Mouse (Mus musculus): ENCODE results near the gene Olfml1. TPM values are rescaled to one million over a fixed set of nuclear protein-coding genes. Genes with fewer than 3 reads are reported as not detected.

Olfml1 gene
- polyA plus RNA-seq, 1 experiment from 2014 or later = 8.5 TPM

DNA sequence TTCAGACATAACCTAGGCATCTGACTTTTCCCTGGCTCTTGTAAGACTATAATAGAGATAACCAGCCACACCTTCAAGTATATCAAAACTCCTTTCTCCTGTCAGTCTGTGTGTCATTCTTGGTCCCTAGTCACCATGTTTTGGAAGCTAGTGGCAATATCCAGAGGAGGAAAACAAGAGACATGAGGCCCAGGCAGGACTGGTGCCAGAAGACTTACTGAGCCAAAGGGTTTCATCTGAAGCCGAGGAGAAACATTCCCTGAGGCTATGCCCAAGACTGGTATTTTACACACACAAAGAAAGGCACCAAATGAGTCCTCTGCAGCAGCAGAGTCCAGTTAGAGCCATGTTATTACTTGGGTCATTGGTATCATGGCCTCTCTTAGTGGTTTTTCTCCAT, 22.2 kb upstream of the Olfml1 start:
- Histone ChIP-seq H3K9ac (ENCODE audit: low read length) (no peak overlapping the region), H3K4me1 (ENCODE audit: control insufficient read depth, insufficient read depth, low read length) (no peaks in the 10 kb centered on the region), H3K36me3 (ENCODE audit: control insufficient read depth, insufficient read depth, low read length) (no peaks in the 10 kb centered on the region), H3K4me2 (ENCODE audit: low read depth) (no peak overlapping the region), H3K9me3 (ENCODE audit: control insufficient read depth, low read length) (no peaks in the 10 kb centered on the region), H3K27me3 (ENCODE audit: control insufficient read depth, insufficient read depth, low read length) (no peaks in the 10 kb centered on the region), H3K27ac (ENCODE audit: low read depth, low read length) (no peak overlapping the region), H3K4me3 (ENCODE audit: low read depth, low read length) (no peak overlapping the region)
- no peak for ATAC-seq (ENCODE audit: insufficient read depth, low FRiP score, low TSS enrichment)
- 78% methylated on average over 1 of the region's 1 CpGs for WGBS
- no peak for DNase-seq (ENCODE audit: low spot score)

DNA sequence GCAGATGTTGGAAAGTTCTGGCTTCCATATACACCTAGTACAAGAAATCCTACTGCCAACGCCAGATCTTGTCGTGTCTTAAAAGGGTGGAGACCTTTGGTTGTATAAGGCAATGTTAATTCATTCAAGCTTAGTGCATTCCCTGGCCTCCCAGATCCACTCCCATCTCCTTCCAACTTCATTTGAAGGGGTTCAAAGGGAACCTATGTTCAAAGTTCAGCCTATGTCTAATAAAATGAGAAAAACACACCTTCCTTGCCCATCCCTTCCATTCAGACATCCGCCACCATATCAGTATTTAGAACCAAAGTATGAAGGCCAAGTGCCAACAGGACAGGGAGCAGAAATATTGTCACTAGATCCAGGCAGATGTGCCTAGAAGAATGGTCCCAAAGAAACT, 19.4 kb upstream of the Olfml1 start:
- ATAC-seq (ENCODE audit: insufficient read depth, low FRiP score, low TSS enrichment) (no peak), DNase-seq (ENCODE audit: low spot score) (no peak)
- Histone ChIP-seq H3K9me3 (ENCODE audit: control insufficient read depth, low read length) (no peaks in the 10 kb centered on the region), H3K4me3 (ENCODE audit: low read depth, low read length) (no peak overlapping the region), H3K4me2 (ENCODE audit: low read depth) (no peak overlapping the region), H3K27ac (ENCODE audit: low read depth, low read length) (no peak overlapping the region), H3K27me3 (ENCODE audit: control insufficient read depth, insufficient read depth, low read length) (no peaks in the 10 kb centered on the region), H3K4me1 (ENCODE audit: control insufficient read depth, insufficient read depth, low read length) (no peaks in the 10 kb centered on the region), H3K36me3 (ENCODE audit: control insufficient read depth, insufficient read depth, low read length) (no peaks in the 10 kb centered on the region), H3K9ac (ENCODE audit: low read length) (no peak overlapping the region)
- WGBS = 95% methylated on average over 3 of the region's 3 CpGs

DNA sequence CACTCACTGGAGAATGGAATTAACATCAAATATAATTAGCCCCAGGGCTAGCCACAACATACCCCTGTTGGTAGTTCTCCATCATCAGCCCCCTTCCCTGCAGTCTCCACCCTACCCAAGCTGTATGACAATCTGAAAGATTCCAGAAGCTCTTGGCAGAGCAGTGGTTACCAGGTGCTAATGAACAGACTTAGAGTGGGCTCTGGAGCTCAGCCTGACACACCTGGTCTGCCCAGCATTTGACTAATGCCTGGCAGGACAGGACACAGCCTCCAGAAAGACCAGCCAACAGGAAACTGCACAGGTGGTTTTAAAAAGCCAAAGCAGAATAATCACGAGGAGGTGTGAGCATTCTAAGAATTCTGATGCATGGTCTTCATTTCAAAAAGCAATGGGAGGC, 13.8 kb upstream of the Olfml1 start:
- no peak overlapping the region for H3K4me2 ChIP-seq (ENCODE audit: low read depth)
- no peaks in the 10 kb centered on the region for H3K27me3 ChIP-seq (ENCODE audit: control insufficient read depth, insufficient read depth, low read length)
- no peak overlapping the region for H3K9ac ChIP-seq (ENCODE audit: low read length)
- H3K9me3 ChIP-seq (ENCODE audit: control insufficient read depth, low read length) = no peaks in the 10 kb centered on the region
- H3K27ac ChIP-seq (ENCODE audit: low read depth, low read length) = no peak overlapping the region
- H3K4me3 ChIP-seq (ENCODE audit: low read depth, low read length) = no peak overlapping the region
- H3K4me1 ChIP-seq (ENCODE audit: control insufficient read depth, insufficient read depth, low read length) = no peaks in the 10 kb centered on the region
- ATAC-seq (ENCODE audit: insufficient read depth, low FRiP score, low TSS enrichment) (no peak), DNase-seq (ENCODE audit: low spot score) (no peak)
- 72% methylated on average over 1 of the region's 1 CpGs for WGBS
- H3K36me3 ChIP-seq (ENCODE audit: control insufficient read depth, insufficient read depth, low read length) = no peaks in the 10 kb centered on the region

DNA sequence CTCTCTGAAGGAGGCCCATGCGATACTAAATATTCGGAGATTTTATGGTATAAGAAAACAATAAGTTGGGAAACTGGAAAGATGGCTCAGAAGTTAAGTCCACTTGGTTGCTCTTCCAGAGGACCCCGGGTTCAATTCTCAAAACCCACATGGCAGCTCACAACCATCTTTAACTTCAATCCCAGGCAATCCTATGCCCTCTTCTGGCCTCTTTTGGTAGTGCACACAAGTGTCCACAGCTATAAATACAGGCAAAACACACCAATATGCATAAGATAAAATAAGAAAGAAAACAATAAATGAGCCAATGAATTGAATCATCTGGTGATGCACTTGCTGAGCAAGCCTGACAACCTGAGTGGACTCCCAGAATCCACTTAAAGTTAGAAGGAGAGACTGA, 11.3 kb upstream of the Olfml1 start:
- no peak overlapping the region for H3K4me3 ChIP-seq (ENCODE audit: low read depth, low read length)
- H3K36me3 ChIP-seq (ENCODE audit: control insufficient read depth, insufficient read depth, low read length) = no peaks in the 10 kb centered on the region
- no peaks in the 10 kb centered on the region for H3K27me3 ChIP-seq (ENCODE audit: control insufficient read depth, insufficient read depth, low read length)
- ATAC-seq (ENCODE audit: insufficient read depth, low FRiP score, low TSS enrichment) (no peak), DNase-seq (ENCODE audit: low spot score) (no peak)
- no peaks in the 10 kb centered on the region for H3K4me1 ChIP-seq (ENCODE audit: control insufficient read depth, insufficient read depth, low read length)
- WGBS = 83% methylated on average over 3 of the region's 3 CpGs
- H3K27ac ChIP-seq (ENCODE audit: low read depth, low read length) = no peak overlapping the region
- H3K9ac ChIP-seq (ENCODE audit: low read length) = no peak overlapping the region
- no peak overlapping the region for H3K4me2 ChIP-seq (ENCODE audit: low read depth)
- H3K9me3 ChIP-seq (ENCODE audit: control insufficient read depth, low read length) = no peaks in the 10 kb centered on the region

DNA sequence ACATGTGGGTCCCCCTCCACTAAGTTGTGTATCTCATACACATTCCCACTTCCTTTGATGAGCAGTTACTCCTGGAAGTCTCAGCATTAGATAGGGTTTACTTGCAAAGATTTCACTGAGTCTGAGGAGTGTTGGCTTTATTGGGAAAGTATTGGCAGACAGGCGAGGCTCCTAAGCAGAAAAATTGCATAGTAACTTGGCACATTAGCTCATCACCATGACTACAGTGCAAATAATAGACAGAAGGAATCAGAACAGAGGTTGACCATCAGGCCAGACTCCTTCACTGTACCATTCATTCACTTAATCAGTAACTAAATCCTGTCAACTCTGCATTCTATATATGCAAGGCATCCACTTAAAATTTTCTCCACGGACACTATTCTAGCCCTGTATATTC, 6.6 kb upstream of the Olfml1 start:
- Histone ChIP-seq H3K9me3 (ENCODE audit: control insufficient read depth, low read length) (no peaks in the 10 kb centered on the region), H3K9ac (ENCODE audit: low read length) (no peak overlapping the region), H3K27me3 (ENCODE audit: control insufficient read depth, insufficient read depth, low read length) (no peaks in the 10 kb centered on the region), H3K4me1 (ENCODE audit: control insufficient read depth, insufficient read depth, low read length) (no peaks in the 10 kb centered on the region), H3K4me2 (ENCODE audit: low read depth) (no peak overlapping the region), H3K4me3 (ENCODE audit: low read depth, low read length) (no peak overlapping the region), H3K27ac (ENCODE audit: low read depth, low read length) (no peak overlapping the region), H3K36me3 (ENCODE audit: control insufficient read depth, insufficient read depth, low read length) (no peaks in the 10 kb centered on the region)
- no peak for DNase-seq (ENCODE audit: low spot score)
- ATAC-seq (ENCODE audit: insufficient read depth, low FRiP score, low TSS enrichment) = no peak
- 84% methylated on average over 2 of the region's 2 CpGs for WGBS

DNA sequence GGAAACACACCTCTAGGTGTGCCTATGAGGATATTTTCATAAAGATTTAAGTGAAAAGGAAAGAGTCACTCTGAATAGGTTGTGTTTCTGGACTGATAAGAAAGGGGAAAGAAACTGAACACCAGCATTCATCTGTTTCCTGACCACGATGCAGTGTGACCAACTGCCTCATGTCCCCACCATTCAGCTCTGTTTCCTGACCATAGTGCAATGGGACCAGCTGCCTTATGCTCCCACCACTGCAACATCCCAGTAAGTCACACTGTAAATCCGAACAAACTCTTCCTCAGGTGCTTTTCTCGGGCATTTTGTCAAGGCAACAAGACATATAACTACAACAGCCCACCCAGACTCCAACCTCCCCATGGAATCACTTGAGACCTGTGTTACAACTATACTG, 5.7 kb upstream of the Olfml1 start:
- ATAC-seq (ENCODE audit: insufficient read depth, low FRiP score, low TSS enrichment) = no peak
- H3K9ac ChIP-seq (ENCODE audit: low read length) = no peak overlapping the region
- H3K4me1 ChIP-seq (ENCODE audit: control insufficient read depth, insufficient read depth, low read length) = no peaks in the 10 kb centered on the region
- no peak overlapping the region for H3K27ac ChIP-seq (ENCODE audit: low read depth, low read length)
- no peaks in the 10 kb centered on the region for H3K27me3 ChIP-seq (ENCODE audit: control insufficient read depth, insufficient read depth, low read length)
- no peak overlapping the region for H3K4me3 ChIP-seq (ENCODE audit: low read depth, low read length)
- H3K9me3 ChIP-seq (ENCODE audit: control insufficient read depth, low read length) = no peaks in the 10 kb centered on the region
- no peaks in the 10 kb centered on the region for H3K36me3 ChIP-seq (ENCODE audit: control insufficient read depth, insufficient read depth, low read length)
- DNase-seq (ENCODE audit: low spot score) = no peak
- H3K4me2 ChIP-seq (ENCODE audit: low read depth) = no peak overlapping the region
- WGBS = 88% methylated on average over 3 of the region's 3 CpGs

DNA sequence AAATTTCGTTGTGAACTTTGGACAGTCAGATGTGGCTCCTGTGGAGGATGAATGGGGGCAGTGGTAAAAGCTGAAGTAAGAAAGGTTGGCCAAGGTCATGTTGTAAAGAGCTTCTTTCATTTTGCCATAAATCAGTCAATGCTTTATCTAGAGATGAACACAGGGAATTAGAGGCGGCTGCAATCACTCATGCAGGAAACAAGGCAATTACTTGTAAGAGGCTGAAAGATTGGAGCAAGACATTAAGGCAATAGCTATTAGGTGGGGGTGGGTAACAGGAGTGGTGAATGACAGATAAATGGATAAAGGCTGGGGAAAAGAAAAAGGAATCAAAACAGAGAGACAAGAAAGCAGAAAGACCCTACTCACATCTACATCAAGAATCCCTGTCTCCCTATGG, 3.5 kb upstream of the Olfml1 start:
- DNase-seq (ENCODE audit: low spot score) = no peak
- H3K9me3 ChIP-seq (ENCODE audit: control insufficient read depth, low read length) = no peaks in the 10 kb centered on the region
- H3K27me3 ChIP-seq (ENCODE audit: control insufficient read depth, insufficient read depth, low read length) = no peaks in the 10 kb centered on the region
- WGBS = 30% methylated on average over 2 of the region's 2 CpGs
- H3K4me3 ChIP-seq (ENCODE audit: low read depth, low read length) = no peak overlapping the region
- no peak for ATAC-seq (ENCODE audit: insufficient read depth, low FRiP score, low TSS enrichment)
- no peak overlapping the region for H3K9ac ChIP-seq (ENCODE audit: low read length)
- no peak overlapping the region for H3K4me2 ChIP-seq (ENCODE audit: low read depth)
- no peaks in the 10 kb centered on the region for H3K4me1 ChIP-seq (ENCODE audit: control insufficient read depth, insufficient read depth, low read length)
- H3K27ac ChIP-seq (ENCODE audit: low read depth, low read length) = no peak overlapping the region
- H3K36me3 ChIP-seq (ENCODE audit: control insufficient read depth, insufficient read depth, low read length) = no peaks in the 10 kb centered on the region

DNA sequence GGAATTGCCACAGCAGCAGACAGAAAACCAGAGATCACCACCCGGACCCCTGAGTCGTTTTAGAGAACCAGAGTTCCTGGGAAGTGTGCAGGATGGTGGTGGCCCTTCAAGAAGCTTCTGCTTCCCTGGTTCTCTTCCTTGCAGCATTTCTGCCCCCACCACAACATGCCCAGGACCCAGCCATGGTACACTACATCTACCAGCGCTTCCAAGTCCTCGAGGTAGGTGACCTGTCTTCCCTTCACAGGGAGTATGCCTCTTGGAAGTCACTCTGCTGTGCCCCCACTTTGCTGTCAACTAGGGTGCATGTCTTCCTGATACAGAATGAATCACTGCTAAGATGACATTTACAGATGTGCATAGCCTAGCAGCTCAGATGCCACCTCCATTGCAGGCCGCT, 428 bp downstream of the Olfml1 start:
- DNase-seq (ENCODE audit: low spot score) (no peak), ATAC-seq (ENCODE audit: insufficient read depth, low FRiP score, low TSS enrichment) (no peak)
- WGBS = 62% methylated on average over 5 of the region's 5 CpGs
- Histone ChIP-seq H3K9ac (ENCODE audit: low read length) (no peak overlapping the region), H3K27ac (ENCODE audit: low read depth, low read length) (no peak overlapping the region), H3K9me3 (ENCODE audit: control insufficient read depth, low read length) (no peaks in the 10 kb centered on the region), H3K4me3 (ENCODE audit: low read depth, low read length) (peak overlapping the region; percentile 10; the same call in 1 of the 2 replicates), H3K36me3 (ENCODE audit: control insufficient read depth, insufficient read depth, low read length) (no peaks in the 10 kb centered on the region), H3K4me2 (ENCODE audit: low read depth) (peak overlapping the region; percentile 19), H3K27me3 (ENCODE audit: control insufficient read depth, insufficient read depth, low read length) (no peaks in the 10 kb centered on the region), H3K4me1 (ENCODE audit: control insufficient read depth, insufficient read depth, low read length) (no peaks in the 10 kb centered on the region)

DNA sequence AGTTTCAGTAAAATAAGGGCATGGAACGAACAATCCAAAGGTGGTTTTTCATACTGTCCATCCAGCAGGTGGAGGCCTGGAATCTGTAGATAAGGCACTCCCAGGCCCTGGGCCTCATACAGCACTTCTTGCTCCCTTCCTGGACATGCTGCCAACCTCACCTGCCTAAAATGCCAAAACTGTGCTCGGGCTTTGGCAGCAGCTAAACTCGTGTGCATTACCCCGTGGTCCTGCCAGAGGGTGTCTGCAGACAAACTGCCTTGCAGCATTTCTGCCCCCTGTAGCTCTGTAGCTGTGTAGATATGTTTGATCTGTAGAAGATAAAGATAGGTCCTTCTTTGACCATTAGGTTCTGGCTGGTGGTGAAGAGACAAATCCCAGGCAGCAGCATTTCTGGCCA, 1.7 kb downstream of the Olfml1 start:
- ATAC-seq (ENCODE audit: insufficient read depth, low FRiP score, low TSS enrichment) (no peak), DNase-seq (ENCODE audit: low spot score) (no peak)
- Histone ChIP-seq H3K9ac (ENCODE audit: low read length) (no peak overlapping the region), H3K9me3 (ENCODE audit: control insufficient read depth, low read length) (no peaks in the 10 kb centered on the region), H3K4me3 (ENCODE audit: low read depth, low read length) (no peak overlapping the region), H3K36me3 (ENCODE audit: control insufficient read depth, insufficient read depth, low read length) (no peaks in the 10 kb centered on the region), H3K4me2 (ENCODE audit: low read depth) (no peak overlapping the region), H3K27ac (ENCODE audit: low read depth, low read length) (no peak overlapping the region), H3K27me3 (ENCODE audit: control insufficient read depth, insufficient read depth, low read length) (no peaks in the 10 kb centered on the region), H3K4me1 (ENCODE audit: control insufficient read depth, insufficient read depth, low read length) (no peaks in the 10 kb centered on the region)
- 69% methylated on average over 4 of the region's 4 CpGs for WGBS
